Mouse (Mus musculus): ENCODE results near the gene Ntm. TPM values are rescaled to one million over a fixed set of nuclear protein-coding genes. Genes with fewer than 3 reads are reported as not detected.

Gene Ntm
- polyA plus RNA-seq, 1 experiment = 1.3 TPM

GRCm38 (mm10) chr9:29802990-29803737 is 159.8 kb downstream of the Ntm start:
- WGBS = 34% methylated on average over 12 of the region's 12 CpGs
- no peak for TF ChIP-seq POLR2A (IDR thresholded peaks at IDR 0.05; ENCODE audit: borderline replicate concordance, control insufficient read depth, low read depth, low read length)
- Histone ChIP-seq H3K4me1 (ENCODE audit: control insufficient read depth, insufficient read depth, low read length) (no peaks in the 10 kb centered on the region), H3K27ac (ENCODE audit: control insufficient read depth, insufficient read depth, low read depth, low read length, poor library complexity) (no peak overlapping the region), H3K4me3 (replicated peaks; ENCODE audit: control insufficient read depth, low read depth, low read length) (no peak overlapping the region)

DNA sequence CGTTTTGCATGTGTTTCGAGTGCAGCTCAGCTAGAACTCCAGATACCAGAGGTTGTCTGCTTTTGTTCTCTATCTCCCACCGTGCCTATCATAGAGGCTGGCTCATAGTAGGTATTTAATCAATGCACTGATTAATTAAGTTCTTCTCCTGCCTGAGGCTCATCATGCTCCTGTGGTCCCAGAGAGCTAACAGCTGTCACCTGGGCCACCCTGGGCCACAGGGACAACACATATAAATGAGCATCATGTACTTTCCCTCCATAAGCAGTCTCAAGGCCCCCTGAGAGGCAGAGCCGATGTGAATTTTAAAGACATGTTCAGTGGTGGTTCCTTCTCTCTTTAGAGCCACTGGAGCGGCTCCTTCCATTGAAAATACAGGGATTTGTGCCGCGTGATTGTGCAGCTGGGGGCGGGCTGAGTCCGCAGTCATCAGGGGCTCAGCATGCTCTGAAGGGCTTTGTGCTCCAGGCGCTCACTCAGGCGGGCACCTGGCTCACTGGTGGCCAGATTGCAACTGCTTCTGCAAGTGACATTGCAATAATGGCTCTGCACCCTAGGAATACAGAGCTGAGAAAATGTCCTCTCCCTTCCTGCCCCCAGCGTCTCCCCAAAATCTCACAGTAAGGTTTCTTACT is 160.8 kb downstream of the Ntm start:
- TF ChIP-seq CTCF (IDR thresholded peaks at IDR 0.05; ENCODE audit: control insufficient read depth, insufficient read depth, low read length) = no peak
- WGBS = 72% methylated on average over 12 of the region's 12 CpGs
- Histone ChIP-seq H3K27ac (ENCODE audit: control insufficient read depth, insufficient read depth, low read depth, low read length, poor library complexity) (no peak overlapping the region), H3K4me1 (ENCODE audit: control insufficient read depth, insufficient read depth, low read length) (no peaks in the 10 kb centered on the region), H3K4me3 (replicated peaks; ENCODE audit: control insufficient read depth, low read depth, low read length) (no peak overlapping the region)

GRCm38 (mm10) chr9:29796281-29796680 is 166.7 kb downstream of the Ntm start:
- WGBS = 78% methylated on average over 4 of the region's 4 CpGs
- Histone ChIP-seq H3K4me3 (replicated peaks; ENCODE audit: control insufficient read depth, low read depth, low read length) (no peak overlapping the region), H3K4me1 (ENCODE audit: control insufficient read depth, insufficient read depth, low read length) (no peaks in the 10 kb centered on the region; the same call in 1 of the 2 replicates), H3K27ac (ENCODE audit: control insufficient read depth, insufficient read depth, low read depth, low read length, poor library complexity) (no peak overlapping the region)
- TF ChIP-seq CTCF (IDR thresholded peaks at IDR 0.05; ENCODE audit: control insufficient read depth, insufficient read depth, low read length) (no peak), POLR2A (IDR thresholded peaks at IDR 0.05; ENCODE audit: borderline replicate concordance, control insufficient read depth, low read depth, low read length) (no peak)

GRCm38 (mm10) chr9:29791199-29791915 is 171.6 kb downstream of the Ntm start:
- TF ChIP-seq POLR2A (IDR thresholded peaks at IDR 0.05; ENCODE audit: borderline replicate concordance, control insufficient read depth, low read depth, low read length) (no peak), CTCF (IDR thresholded peaks at IDR 0.05; ENCODE audit: control insufficient read depth, insufficient read depth, low read length) (no peak)
- Histone ChIP-seq H3K27ac (ENCODE audit: control insufficient read depth, insufficient read depth, low read depth, low read length, poor library complexity) (no peak overlapping the region), H3K4me3 (replicated peaks; ENCODE audit: control insufficient read depth, low read depth, low read length) (no peak overlapping the region), H3K4me1 (ENCODE audit: control insufficient read depth, insufficient read depth, low read length) (peaks cover 1% of the 10 kb centered on the region)
- 42% methylated on average over 10 of the region's 10 CpGs for WGBS

DNA sequence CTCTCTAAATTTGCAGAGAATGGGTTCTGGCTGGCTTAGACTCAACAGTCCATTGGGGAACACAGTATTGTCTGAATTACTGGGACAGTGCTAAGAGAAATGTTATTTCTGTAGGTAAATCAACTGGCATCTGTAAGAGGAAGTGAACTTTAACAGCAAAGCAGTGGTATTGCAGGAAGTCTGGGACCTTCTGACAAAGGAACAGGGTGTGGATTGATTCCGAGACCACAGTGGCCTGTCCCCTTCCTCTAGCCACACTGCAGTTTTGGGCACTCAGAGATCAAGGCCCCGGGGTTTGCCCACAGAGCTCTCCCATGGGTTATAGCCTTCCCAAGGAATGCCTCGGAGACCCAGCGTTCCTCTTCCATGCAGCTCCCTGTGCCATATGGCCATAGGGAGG is 172.9 kb downstream of the Ntm start:
- TF ChIP-seq CTCF (IDR thresholded peaks at IDR 0.05; ENCODE audit: control insufficient read depth, insufficient read depth, low read length) = no peak
- no peak for TF ChIP-seq POLR2A (IDR thresholded peaks at IDR 0.05; ENCODE audit: borderline replicate concordance, control insufficient read depth, low read depth, low read length)
- H3K4me3 ChIP-seq (replicated peaks; ENCODE audit: control insufficient read depth, low read depth, low read length) = no peak overlapping the region
- peaks cover 1% of the 10 kb centered on the region for H3K4me1 ChIP-seq (ENCODE audit: control insufficient read depth, insufficient read depth, low read length)
- no peak overlapping the region for H3K27ac ChIP-seq (ENCODE audit: control insufficient read depth, insufficient read depth, low read depth, low read length, poor library complexity)
- 5% methylated on average over 4 of the region's 4 CpGs for WGBS

DNA sequence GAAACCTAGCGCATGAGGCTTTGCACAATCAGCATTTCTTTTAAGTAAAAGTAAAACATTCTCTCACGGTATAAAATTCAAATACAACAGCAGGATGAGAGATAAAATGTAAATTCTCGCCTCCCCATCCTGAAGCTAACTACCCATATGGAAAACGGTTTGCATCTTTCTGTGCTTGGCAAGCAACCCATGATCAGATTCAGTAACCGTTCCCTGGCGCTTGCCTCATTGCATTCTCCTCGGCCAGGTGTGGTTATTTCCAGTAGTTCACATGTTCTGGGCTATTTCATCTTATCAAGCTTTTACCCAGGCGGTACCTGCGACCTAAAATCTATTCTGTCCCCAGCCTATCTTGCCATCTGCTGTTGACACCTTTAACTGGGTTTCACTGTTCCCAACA is 174.1 kb downstream of the Ntm start:
- TF ChIP-seq CTCF (IDR thresholded peaks at IDR 0.05; ENCODE audit: control insufficient read depth, insufficient read depth, low read length) = no peak
- no peak for TF ChIP-seq POLR2A (IDR thresholded peaks at IDR 0.05; ENCODE audit: borderline replicate concordance, control insufficient read depth, low read depth, low read length)
- 69% methylated on average over 9 of the region's 9 CpGs for WGBS

DNA sequence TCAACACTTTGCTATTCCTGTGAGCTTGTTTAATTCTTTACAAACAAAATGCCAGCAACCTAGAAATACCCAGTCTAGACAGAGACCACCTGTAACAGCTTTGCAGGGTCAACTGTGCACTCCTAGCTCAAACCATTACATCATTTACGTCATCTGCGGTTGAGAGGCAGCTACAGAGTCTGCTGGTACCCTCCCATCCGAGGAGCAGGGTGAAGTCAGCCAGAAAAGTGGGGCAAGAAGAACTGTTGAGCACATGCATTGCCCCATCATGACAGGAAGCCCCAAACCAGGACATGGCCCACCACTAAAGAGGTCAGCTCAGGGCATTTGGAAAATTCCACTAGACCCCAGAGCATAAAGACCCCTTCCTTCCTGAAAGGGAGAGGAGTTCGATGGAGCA is 175.5 kb downstream of the Ntm start:
- Histone ChIP-seq H3K4me1 (ENCODE audit: control insufficient read depth, insufficient read depth, low read length) (peaks cover 1% of the 10 kb centered on the region), H3K27ac (ENCODE audit: control insufficient read depth, insufficient read depth, low read depth, low read length, poor library complexity) (no peak overlapping the region), H3K4me3 (replicated peaks; ENCODE audit: control insufficient read depth, low read depth, low read length) (no peak overlapping the region)
- TF ChIP-seq POLR2A (IDR thresholded peaks at IDR 0.05; ENCODE audit: borderline replicate concordance, control insufficient read depth, low read depth, low read length) = no peak
- no peak for TF ChIP-seq CTCF (IDR thresholded peaks at IDR 0.05; ENCODE audit: control insufficient read depth, insufficient read depth, low read length)
- 29% methylated on average over 4 of the region's 4 CpGs for WGBS

More for the DNA sequence above, 174.1 kb downstream of the Ntm start:
- H3K27ac ChIP-seq (ENCODE audit: control insufficient read depth, insufficient read depth, low read depth, low read length, poor library complexity) = no peak overlapping the region
- peaks cover 1% of the 10 kb centered on the region for H3K4me1 ChIP-seq (ENCODE audit: control insufficient read depth, insufficient read depth, low read length)
- H3K4me3 ChIP-seq (replicated peaks; ENCODE audit: control insufficient read depth, low read depth, low read length) = no peak overlapping the region

DNA sequence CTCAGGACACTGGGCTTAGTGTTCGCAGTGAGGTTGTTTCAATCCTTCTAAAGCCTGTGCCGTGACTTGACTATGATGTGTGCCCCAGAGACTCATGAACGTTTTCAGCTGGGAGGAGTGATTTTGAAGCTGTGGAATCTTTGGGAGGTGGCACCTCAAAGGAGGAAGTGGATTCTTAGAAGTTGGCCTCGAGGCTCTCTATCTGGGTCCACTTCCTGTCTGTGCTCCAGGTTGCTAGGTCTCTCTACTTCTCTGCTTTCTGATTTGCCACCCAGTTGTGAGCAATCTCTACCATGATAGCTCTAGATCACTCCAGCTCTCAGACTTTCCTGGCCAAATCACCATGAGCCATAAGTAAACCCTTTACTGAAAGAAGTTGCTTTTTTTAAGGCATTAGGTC is 180.2 kb downstream of the Ntm start:
- Histone ChIP-seq H3K27ac (ENCODE audit: control insufficient read depth, insufficient read depth, low read depth, low read length, poor library complexity) (no peak overlapping the region), H3K4me1 (ENCODE audit: control insufficient read depth, insufficient read depth, low read length) (peaks cover 1% of the 10 kb centered on the region), H3K4me3 (replicated peaks; ENCODE audit: control insufficient read depth, low read depth, low read length) (no peak overlapping the region)
- TF ChIP-seq CTCF (IDR thresholded peaks at IDR 0.05; ENCODE audit: control insufficient read depth, insufficient read depth, low read length) = no peak
- no peak for TF ChIP-seq POLR2A (IDR thresholded peaks at IDR 0.05; ENCODE audit: borderline replicate concordance, control insufficient read depth, low read depth, low read length)
- 32% methylated on average over 4 of the region's 4 CpGs for WGBS

Measured in bone marrow, adult 2 months (tissue).